Mouse (Mus musculus) heart, embryonic 12.5 days (tissue): ENCODE measurements at regions not wholly inside any gene's neighbourhood (a gene's known extent, or its start where the extent isn't known, plus 50 kb on each side); places are given as distances from the start of the nearest gene placed in this dataset.
A peak's percentile ranks its signal among the peaks of the same experiment; 100 is the strongest.

Experiments
- ATAC-seq: fragments of 200-750 bp; cut with Nextera tagmentation; 2 replicates; pipeline ENCODE4 v1.8.0; 2017; ENCODE audit warnings: moderate TSS enrichment, moderate library complexity; ENCODE audit not compliant: insufficient number of reproducible peaks, low FRiP score
- H3K27ac ChIP-seq: fragments of 300-500 bp; sonication (generic); 2 replicates; pipeline ENCODE4 v1.5.1; 2016; ENCODE audit warnings: mild to moderate bottlenecking, moderate library complexity; ENCODE audit not compliant: poor library complexity, severe bottlenecking
- H3K27me3 ChIP-seq: fragments of 300-500 bp; sonication (generic); replicated peaks from 2 replicates; pipeline ENCODE4 v1.6.1; 2016; ENCODE audit warnings: mild to moderate bottlenecking, moderate library complexity
- H3K36me3 ChIP-seq: fragments of 300-500 bp; sonication (generic); 2 replicates; pipeline ENCODE4 v1.6.1; 2016; ENCODE audit warnings: mild to moderate bottlenecking, moderate library complexity
- H3K4me1 ChIP-seq: fragments of 300-500 bp; sonication (generic); replicated peaks from 2 replicates; pipeline ENCODE4 v1.6.1; 2016; ENCODE audit warnings: mild to moderate bottlenecking
- H3K4me2 ChIP-seq: fragments of 300-500 bp; sonication (generic); 2 replicates; pipeline ENCODE4 v1.6.1; 2016; ENCODE audit warnings: mild to moderate bottlenecking, moderate library complexity
- H3K4me3 ChIP-seq: fragments of 300-500 bp; sonication (generic); 2 replicates; pipeline ENCODE4 v1.5.1; 2016; ENCODE audit warnings: mild to moderate bottlenecking
- H3K9ac ChIP-seq: fragments of 300-500 bp; sonication (generic); 2 replicates; pipeline ENCODE4 v1.6.1; 2016; ENCODE audit warnings: mild to moderate bottlenecking, moderate library complexity
- H3K9me3 ChIP-seq: fragments of 300-500 bp; sonication (generic); replicated peaks from 2 replicates; pipeline ENCODE4 v1.6.1; 2016; ENCODE audit warnings: mild to moderate bottlenecking, moderate library complexity
- WGBS: fragments of 180-500 bp; shearing (Covaris S2); methylation state at CpG from one replicate; pipeline ENCODE4 v1.1.7; 2016; 5-methylcytosine and 5-hydroxymethylcytosine counted together

DNA sequence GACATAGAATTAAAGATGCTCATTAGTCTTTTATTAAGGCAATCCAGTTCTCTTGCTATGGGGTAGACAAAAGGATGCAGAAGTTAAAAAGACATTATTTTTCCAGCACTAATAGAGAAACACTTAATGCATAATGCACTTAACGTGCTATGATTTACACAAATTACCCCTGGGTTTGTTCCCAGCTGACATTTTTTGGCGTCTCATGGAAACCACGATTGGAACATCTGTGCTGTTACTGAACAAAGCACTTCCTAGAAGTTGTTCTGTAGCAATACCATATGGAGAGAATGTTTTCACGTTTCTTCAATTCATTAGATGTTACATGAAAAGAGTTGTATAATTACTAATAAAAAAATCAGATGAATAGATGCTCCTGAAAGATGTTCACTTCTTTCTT lies 635.2 kb downstream of the Gm597 start:
- no peak overlapping the region for H3K9ac ChIP-seq
- 68% methylated on average over 4 of the region's 4 CpGs for WGBS
- no peak for ATAC-seq
- no peaks in the 10 kb centered on the region for H3K27me3 ChIP-seq
- H3K4me2 ChIP-seq, result no peak overlapping the region
- no peak overlapping the region for H3K4me3 ChIP-seq
- no peaks in the 10 kb centered on the region for H3K36me3 ChIP-seq
- no peaks in the 10 kb centered on the region for H3K9me3 ChIP-seq
- H3K4me1 ChIP-seq, result no peaks in the 10 kb centered on the region
- no peak overlapping the region for H3K27ac ChIP-seq

DNA sequence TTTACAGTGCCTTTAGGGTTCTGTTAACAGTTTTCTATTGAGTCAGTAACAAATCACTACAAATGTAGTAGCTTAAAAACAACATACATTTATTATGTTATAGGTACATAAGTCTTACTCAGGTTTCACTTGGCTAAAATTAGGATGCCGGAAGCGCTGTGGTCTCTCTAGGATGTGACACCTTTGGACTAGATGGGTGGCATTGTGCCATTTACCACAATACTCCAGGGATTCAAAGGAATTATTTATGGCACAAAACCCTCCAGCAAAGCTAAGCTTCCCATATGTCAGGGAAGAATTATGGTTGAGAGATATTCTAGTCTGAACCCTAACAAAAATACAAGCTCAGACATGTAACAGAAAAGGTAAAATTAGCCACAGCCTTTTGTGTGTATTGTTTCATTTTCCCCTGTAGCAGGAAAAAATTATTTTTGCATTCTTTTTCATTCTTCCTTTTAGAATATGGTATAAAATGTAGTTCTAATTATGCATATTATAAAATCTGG lies 678.0 kb downstream of the Gm597 start:
- H3K4me1 ChIP-seq, result no peaks in the 10 kb centered on the region
- no peak for ATAC-seq
- no peak overlapping the region for H3K4me2 ChIP-seq
- H3K36me3 ChIP-seq, result no peaks in the 10 kb centered on the region
- no peak overlapping the region for H3K4me3 ChIP-seq
- H3K27me3 ChIP-seq, result no peaks in the 10 kb centered on the region
- no peak overlapping the region for H3K9ac ChIP-seq
- H3K27ac ChIP-seq, result no peak overlapping the region
- H3K9me3 ChIP-seq, result no peaks in the 10 kb centered on the region
- 86% methylated on average over 2 of the region's 2 CpGs for WGBS

GRCm38 (mm10) chr1:28084456-28084855 lies 695.6 kb downstream of the Gm597 start:
- Histone ChIP-seq H3K4me1 (no peaks in the 10 kb centered on the region), H3K4me3 (no peak overlapping the region), H3K27ac (no peak overlapping the region), H3K9ac (no peak overlapping the region), H3K4me2 (no peak overlapping the region), H3K36me3 (no peaks in the 10 kb centered on the region), H3K27me3 (no peaks in the 10 kb centered on the region), H3K9me3 (no peaks in the 10 kb centered on the region)
- 73% methylated on average over 3 of the region's 3 CpGs for WGBS
- ATAC-seq, result no peak

DNA sequence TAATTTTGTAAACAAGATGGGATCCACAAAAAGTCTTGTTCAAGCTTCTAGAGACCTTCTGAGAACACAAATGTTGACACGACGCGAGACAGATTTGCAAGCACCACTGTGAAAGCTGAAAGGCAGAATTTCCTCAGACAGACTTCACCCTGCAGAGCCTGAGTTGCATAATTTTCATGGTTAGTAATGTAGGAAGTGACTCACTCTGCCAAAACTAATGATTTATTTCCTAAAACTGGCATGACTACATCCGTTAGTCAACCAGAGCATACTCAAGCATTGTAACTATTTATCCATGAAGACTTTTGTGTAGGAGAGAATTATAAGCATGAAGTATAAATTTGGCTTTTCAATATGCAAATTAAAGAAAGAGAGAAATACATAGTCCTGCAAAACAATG lies 726.1 kb downstream of the Gm597 start:
- 80% methylated on average over 4 of the region's 4 CpGs for WGBS
- H3K4me2 ChIP-seq, result no peak overlapping the region

GRCm38 (mm10) chr1:28047964-28048363 lies 732.1 kb downstream of the Gm597 start:
- no peak for ATAC-seq
- H3K4me3 ChIP-seq, result no peak overlapping the region
- 59% methylated on average over 2 of the region's 2 CpGs for WGBS

More for the DNA sequence above, 726.1 kb downstream of the Gm597 start:
- no peak for ATAC-seq
- H3K9me3 ChIP-seq, result no peaks in the 10 kb centered on the region
- H3K27me3 ChIP-seq, result no peaks in the 10 kb centered on the region
- no peaks in the 10 kb centered on the region for H3K36me3 ChIP-seq
- no peak overlapping the region for H3K9ac ChIP-seq
- H3K4me1 ChIP-seq, result no peaks in the 10 kb centered on the region
- no peak overlapping the region for H3K4me3 ChIP-seq
- H3K27ac ChIP-seq, result no peak overlapping the region

GRCm38 (mm10) chr1:28047379-28047778 lies 732.7 kb downstream of the Gm597 start:
- no peaks in the 10 kb centered on the region for H3K4me1 ChIP-seq
- no peak overlapping the region for H3K27ac ChIP-seq

More at GRCm38 (mm10) chr1:28047964-28048363, 732.1 kb downstream of the Gm597 start:
- Histone ChIP-seq H3K27me3 (no peaks in the 10 kb centered on the region), H3K4me2 (no peak overlapping the region), H3K9me3 (no peaks in the 10 kb centered on the region), H3K4me1 (no peaks in the 10 kb centered on the region), H3K27ac (no peak overlapping the region), H3K9ac (no peak overlapping the region), H3K36me3 (no peaks in the 10 kb centered on the region)

GRCm38 (mm10) chr1:28045695-28046094 lies 734.4 kb downstream of the Gm597 start:
- WGBS, result 78% methylated on average over 1 of the region's 1 CpGs
- Histone ChIP-seq H3K4me3 (no peak overlapping the region), H3K27ac (no peak overlapping the region), H3K9ac (no peak overlapping the region), H3K4me1 (no peaks in the 10 kb centered on the region), H3K36me3 (no peaks in the 10 kb centered on the region), H3K9me3 (no peaks in the 10 kb centered on the region), H3K27me3 (no peaks in the 10 kb centered on the region), H3K4me2 (no peak overlapping the region)
- no peak for ATAC-seq

More at GRCm38 (mm10) chr1:28047379-28047778, 732.7 kb downstream of the Gm597 start:
- H3K4me3 ChIP-seq, result no peak overlapping the region
- ATAC-seq, result no peak
- no peak overlapping the region for H3K9ac ChIP-seq
- H3K9me3 ChIP-seq, result no peaks in the 10 kb centered on the region
- no peaks in the 10 kb centered on the region for H3K36me3 ChIP-seq
- H3K4me2 ChIP-seq, result no peak overlapping the region
- no peaks in the 10 kb centered on the region for H3K27me3 ChIP-seq

DNA sequence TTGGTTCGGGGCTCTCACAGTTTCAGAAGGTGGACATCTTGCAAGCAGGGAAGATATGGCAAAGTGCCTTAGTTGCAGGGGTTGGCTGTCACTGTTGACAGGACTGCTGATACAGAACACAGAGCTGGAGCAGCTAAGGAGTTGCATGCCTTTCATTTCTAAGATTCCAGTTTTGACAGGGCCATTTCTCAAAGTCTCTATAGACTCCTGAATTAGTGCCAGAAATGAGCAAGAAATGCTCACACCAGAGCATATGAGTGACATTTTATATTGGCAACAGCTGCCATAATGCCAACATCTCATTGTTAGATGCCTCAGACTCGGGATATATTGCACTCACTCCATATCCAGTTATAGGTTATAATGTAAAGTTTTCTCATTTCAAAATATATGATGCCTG lies 754.3 kb downstream of the Gm597 start:
- H3K9me3 ChIP-seq, result no peaks in the 10 kb centered on the region
- 0 out of 2 replicates have a peak overlapping the region, but pooled peaks have one; percentile 8 for H3K27ac ChIP-seq
- no peaks in the 10 kb centered on the region for H3K27me3 ChIP-seq
- no peak for ATAC-seq
- no peak overlapping the region for H3K9ac ChIP-seq
- WGBS, result 21% methylated on average over 2 of the region's 2 CpGs
- H3K36me3 ChIP-seq, result no peaks in the 10 kb centered on the region
- 0 out of 2 replicates have a peak, but pooled peaks cover 3% of the 10 kb centered on the region for H3K4me1 ChIP-seq
- H3K4me3 ChIP-seq, result no peak overlapping the region
- H3K4me2 ChIP-seq, result 0 out of 2 replicates have a peak overlapping the region, but pooled peaks have one; percentile 16

- H3K4me1 ChIP-seq, result no peaks in the 10 kb centered on the region
- WGBS, result 82% methylated on average over 4 of the region's 4 CpGs
- no peak overlapping the region for H3K27ac ChIP-seq
- no peaks in the 10 kb centered on the region for H3K9me3 ChIP-seq
- H3K4me3 ChIP-seq, result no peak overlapping the region
- no peak overlapping the region for H3K9ac ChIP-seq
- no peak overlapping the region for H3K4me2 ChIP-seq
- H3K36me3 ChIP-seq, result no peaks in the 10 kb centered on the region
- ATAC-seq, result no peak
- no peaks in the 10 kb centered on the region for H3K27me3 ChIP-seq
These were observed 781.6 kb downstream of the Gm597 start for GRCm38 (mm10) chr1:27998434-27998833.

DNA sequence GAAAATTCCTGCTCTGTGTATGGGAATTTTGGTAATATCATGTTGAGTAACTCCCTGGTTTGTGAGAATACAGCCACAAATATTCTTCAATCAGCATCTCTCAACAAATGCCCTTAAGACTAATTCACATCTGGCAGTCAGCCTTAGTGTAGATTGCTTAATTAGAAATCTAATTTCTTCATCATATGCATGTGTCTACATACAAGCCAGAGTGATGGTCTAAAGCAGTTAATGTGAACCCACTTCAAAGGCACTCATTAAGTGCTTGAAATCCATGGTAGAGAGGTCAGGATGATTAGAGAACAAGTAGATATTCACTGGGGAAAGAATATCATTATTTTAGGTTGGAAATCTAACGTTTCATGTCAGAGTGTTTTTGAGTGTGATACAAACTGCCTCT lies 816.7 kb downstream of the Gm597 start:
- Histone ChIP-seq H3K36me3 (no peaks in the 10 kb centered on the region), H3K27ac (no peak overlapping the region), H3K9me3 (0 out of 2 replicates have a peak, but pooled peaks cover 3% of the 10 kb centered on the region), H3K27me3 (no peaks in the 10 kb centered on the region), H3K4me1 (no peaks in the 10 kb centered on the region), H3K9ac (no peak overlapping the region), H3K4me3 (no peak overlapping the region), H3K4me2 (no peak overlapping the region)
- ATAC-seq, result no peak
- WGBS, result 64% methylated on average over 1 of the region's 1 CpGs
